Mouse (Mus musculus): ENCODE data around the gene Olfr692.
"Not testable (repeated sequence)": the region's sequence is repeated elsewhere in the genome, so short reads cannot be mapped to it uniquely, and the experiment has no call there.

Gene Olfr692

GRCm38 (mm10) chr7:105367930-105368329, at the start of gene Olfr692:
Gene Olfr692, plus strand, starts transcription at chr7:105368230.
- DNase-seq (ENCODE audit: extremely low spot score, low read depth, low spot score): no peak

GRCm38 (mm10) chr7:105325302-105325701, 42.7 kb upstream of the Olfr692 start:
- DNase-seq (ENCODE audit: extremely low spot score, low read depth, low spot score): no peak

GRCm38 (mm10) chr7:105334004-105334403, 34.0 kb upstream of the Olfr692 start, which contains the start of gene Olfr690:
Gene Olfr690, minus strand, starts transcription at chr7:105334104.
- DNase-seq (ENCODE audit: extremely low spot score, low read depth, low spot score): no peak

GRCm38 (mm10) chr7:105342170-105342569, 25.9 kb upstream of the Olfr692 start, which contains the start of gene Olfr691:
Gene Olfr691, minus strand, starts transcription at chr7:105342270.
- DNase-seq (ENCODE audit: extremely low spot score, low read depth, low spot score): no peak

- no peak for DNase-seq (ENCODE audit: extremely low spot score, low read depth, low spot score)
Measured at GRCm38 (mm10) chr7:105342752-105343151, 25.3 kb upstream of the Olfr692 start.

- DNase-seq (ENCODE audit: extremely low spot score, low read depth, low spot score): not testable (repeated sequence)
Measured at GRCm38 (mm10) chr7:105356064-105356463, 12.0 kb upstream of the Olfr692 start.

GRCm38 (mm10) chr7:105356487-105356886, 11.5 kb upstream of the Olfr692 start:
- not testable (repeated sequence) for DNase-seq (ENCODE audit: extremely low spot score, low read depth, low spot score)

GRCm38 (mm10) chr7:105361713-105362112, 6.3 kb upstream of the Olfr692 start:
- no peak for DNase-seq (ENCODE audit: extremely low spot score, low read depth, low spot score)

GRCm38 (mm10) chr7:105367268-105367667, 762 bp upstream of the Olfr692 start:
- DNase-seq (ENCODE audit: extremely low spot score, low read depth, low spot score): no peak

- DNase-seq (ENCODE audit: extremely low spot score, low read depth, low spot score): no peak
Measured at GRCm38 (mm10) chr7:105368521-105368920, 491 bp downstream of the Olfr692 start.

- no peak for DNase-seq (ENCODE audit: extremely low spot score, low read depth, low spot score)
Measured at GRCm38 (mm10) chr7:105372912-105373311, 4.9 kb downstream of the Olfr692 start.

- DNase-seq (ENCODE audit: extremely low spot score, low read depth, low spot score): no peak
Measured at GRCm38 (mm10) chr7:105373509-105373908, 5.5 kb downstream of the Olfr692 start.

- no peak for DNase-seq (ENCODE audit: extremely low spot score, low read depth, low spot score)
Measured at GRCm38 (mm10) chr7:105373976-105374375, 5.9 kb downstream of the Olfr692 start.

- no peak for DNase-seq (ENCODE audit: extremely low spot score, low read depth, low spot score)
Measured at GRCm38 (mm10) chr7:105374866-105375265, 6.8 kb downstream of the Olfr692 start, which contains the start of gene Gm5901. Gene Gm5901, plus strand, starts transcription at chr7:105375038.

- DNase-seq (ENCODE audit: extremely low spot score, low read depth, low spot score): no peak
Measured at GRCm38 (mm10) chr7:105380329-105380728, 12.3 kb downstream of the Olfr692 start.

GRCm38 (mm10) chr7:105387696-105388095, 19.7 kb downstream of the Olfr692 start:
- DNase-seq (ENCODE audit: extremely low spot score, low read depth, low spot score): no peak

GRCm38 (mm10) chr7:105390236-105390635, 22.2 kb downstream of the Olfr692 start:
- no peak for DNase-seq (ENCODE audit: extremely low spot score, low read depth, low spot score)

- no peak for DNase-seq (ENCODE audit: extremely low spot score, low read depth, low spot score)
Measured at GRCm38 (mm10) chr7:105394606-105395005, 26.6 kb downstream of the Olfr692 start.

GRCm38 (mm10) chr7:105395131-105395820, 27.2 kb downstream of the Olfr692 start:
- DNase-seq (ENCODE audit: extremely low spot score, low read depth, low spot score): no peak

- no peak for DNase-seq (ENCODE audit: extremely low spot score, low read depth, low spot score)
Measured at GRCm38 (mm10) chr7:105396126-105396525, 28.1 kb downstream of the Olfr692 start.

- DNase-seq (ENCODE audit: extremely low spot score, low read depth, low spot score): peak; percentile 2
Measured at GRCm38 (mm10) chr7:105399058-105399934, 31.3 kb downstream of the Olfr692 start.

All from hindlimb bud, embryonic 11.5 days (tissue).